Mouse (Mus musculus): Measurements from ENCODE around the gene Prph2.

DNA sequence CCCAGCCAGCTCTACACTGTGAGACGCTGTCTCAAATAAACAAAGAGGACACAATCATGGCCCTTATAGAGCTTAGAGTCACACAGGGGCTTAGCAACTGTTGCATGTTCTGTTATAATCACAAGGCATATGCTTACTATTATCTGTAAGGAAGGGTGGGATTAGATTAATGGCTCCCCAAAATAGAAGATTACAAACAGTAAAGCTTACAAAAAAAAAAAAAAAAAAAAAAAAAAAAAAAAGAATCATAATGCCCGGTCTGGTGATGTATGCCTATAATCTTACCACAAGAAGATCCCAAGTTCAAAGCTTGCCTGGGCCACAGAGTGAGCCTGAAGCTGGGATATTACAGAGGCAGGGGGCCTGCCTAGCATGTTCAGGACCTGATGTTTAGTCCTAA, 29.9 kb upstream of the Prph2 start:
- no peak for TF ChIP-seq FOSL1 (IDR thresholded peaks at IDR 0.05; ENCODE audit: insufficient read depth, low read length, poor library complexity, severe bottlenecking)
- no peak for TF ChIP-seq CTCF (IDR thresholded peaks at IDR 0.05; ENCODE audit: control insufficient read depth, insufficient read depth, insufficient read length)
- TF ChIP-seq USF1 (IDR thresholded peaks at IDR 0.05; ENCODE audit: low read depth), result no peak
- TF ChIP-seq CEBPB (IDR thresholded peaks at IDR 0.05; ENCODE audit: low read depth), result no peak
- TF ChIP-seq MAX (IDR thresholded peaks at IDR 0.05), result no peak
